Mouse (Mus musculus) limb, embryonic 15.5 days (tissue): ENCODE measurements around the gene Rnf5. TPM values are rescaled to one million over a fixed set of nuclear protein-coding genes. Genes with fewer than 3 reads are reported as not detected.

Source experiments
- ATAC-seq: fragments of 200-750 bp; cut with Nextera tagmentation; 2 replicates; pipeline ENCODE4 v1.8.0; 2017; ENCODE audit warnings: low read depth, moderate TSS enrichment; ENCODE audit not compliant: insufficient number of reproducible peaks, low FRiP score, low TSS enrichment
- H3K27ac ChIP-seq: fragments of 300-500 bp; sonication (generic); 2 replicates; pipeline ENCODE4 v1.5.1; 2015; ENCODE audit warnings: moderate library complexity, mild to moderate bottlenecking, inconsistent platforms
- H3K27me3 ChIP-seq: fragments of 300-500 bp; sonication (generic); 2 replicates; pipeline ENCODE4 v1.6.1; 2015; ENCODE audit warnings: inconsistent platforms
- H3K36me3 ChIP-seq: fragments of 300-500 bp; sonication (generic); 2 replicates; pipeline ENCODE4 v1.6.1; 2015; ENCODE audit warnings: inconsistent platforms
- H3K4me1 ChIP-seq: fragments of 300-500 bp; sonication (generic); 2 replicates; pipeline ENCODE4 v1.6.1; 2015; ENCODE audit warnings: inconsistent platforms
- H3K4me2 ChIP-seq: fragments of 300-500 bp; sonication (generic); 2 replicates; pipeline ENCODE4 v1.6.1; 2015; ENCODE audit warnings: mild to moderate bottlenecking, inconsistent platforms
- H3K4me3 ChIP-seq: fragments of 300-500 bp; sonication (generic); 2 replicates; pipeline ENCODE4 v1.5.1; 2015; ENCODE audit warnings: mild to moderate bottlenecking, inconsistent platforms
- H3K9ac ChIP-seq: fragments of 300-500 bp; sonication (generic); 2 replicates; pipeline ENCODE4 v1.6.1; 2015; ENCODE audit warnings: inconsistent platforms
- H3K9me3 ChIP-seq: fragments of 300-500 bp; sonication (generic); 2 replicates; pipeline ENCODE4 v1.6.1; 2016; ENCODE audit warnings: inconsistent platforms
- whole genome bisulfite sequencing: fragments of 180-500 bp; shearing (Covaris S2); methylation state at CpG from one replicate; pipeline ENCODE4 v1.1.7; 2015; 5-methylcytosine and 5-hydroxymethylcytosine counted together
- polyA plus RNA-seq: library from polyadenylated mRNA; unstranded; fragments of >200 nt; fragmentation: Nextera tagmentation; extraction: Ambion mirVana; gene quantifications from 2 replicates; pipeline ENCODE4 v1.2.1, GENCODE M21; 2015

Gene Rnf5
- polyA plus RNA-seq, 1 experiment from 2014 or later: 107 TPM

- no peak within 1 kb of the TSS for H3K9ac ChIP-seq
- H3K4me3 ChIP-seq: no peak within 1 kb of the TSS
- no peaks in the 10 kb centered on the region for H3K9me3 ChIP-seq
- H3K4me2 ChIP-seq: no peak within 1 kb of the TSS
- peaks cover 46% of the 10 kb centered on the region for H3K4me1 ChIP-seq
- H3K27ac ChIP-seq: no peak within 1 kb of the TSS
- ATAC-seq: no peak
- WGBS: 18% methylated on average over 6 of the region's 6 CpGs
- peaks cover 41% of the 10 kb centered on the region for H3K36me3 ChIP-seq
- no peaks in the 10 kb centered on the region for H3K27me3 ChIP-seq
Measured at GRCm38 (mm10) chr17:34597566-34598095, 5.9 kb downstream of the Rnf5 start, which contains the start of gene Ager. Ager (plus strand) TSS chr17:34597862.

GRCm38 (mm10) chr17:34596098-34596497 lies 7.4 kb downstream of the Rnf5 start:
- WGBS: 71% methylated on average over 8 of the region's 8 CpGs
- no peak overlapping the region for H3K4me2 ChIP-seq
- H3K4me1 ChIP-seq: peaks cover 44% of the 10 kb centered on the region
- no peak overlapping the region for H3K9ac ChIP-seq
- peaks cover 33% of the 10 kb centered on the region for H3K36me3 ChIP-seq
- H3K4me3 ChIP-seq: no peak overlapping the region
- H3K27ac ChIP-seq: no peak overlapping the region
- ATAC-seq: no peak
- H3K27me3 ChIP-seq: no peaks in the 10 kb centered on the region
- no peaks in the 10 kb centered on the region for H3K9me3 ChIP-seq

- peak overlapping the region; percentile 80 for H3K4me3 ChIP-seq
- peaks cover 60% of the 10 kb centered on the region for H3K4me1 ChIP-seq
- no peaks in the 10 kb centered on the region for H3K27me3 ChIP-seq
- H3K27ac ChIP-seq: peak overlapping the region; percentile 98
- ATAC-seq: no peak
- peak overlapping the region; percentile 84; the same call in 1 of the 2 replicates for H3K9ac ChIP-seq
- peak overlapping the region; percentile 85 for H3K4me2 ChIP-seq
- no peaks in the 10 kb centered on the region for H3K9me3 ChIP-seq
- 45% methylated on average over 34 of the region's 34 CpGs for WGBS
- peaks cover 21% of the 10 kb centered on the region for H3K36me3 ChIP-seq
Measured at GRCm38 (mm10) chr17:34593752-34594525, 9.6 kb downstream of the Rnf5 start.

- Histone ChIP-seq H3K36me3 (peaks cover 21% of the 10 kb centered on the region), H3K4me3 (peak overlapping the region; percentile 80), H3K9ac (peak overlapping the region; percentile 84), H3K27me3 (no peaks in the 10 kb centered on the region), H3K4me1 (peaks cover 66% of the 10 kb centered on the region), H3K4me2 (peak overlapping the region; percentile 85), H3K9me3 (no peaks in the 10 kb centered on the region), H3K27ac (peak overlapping the region; percentile 98)
- ATAC-seq: peak; percentile 4; the same call in 1 of the 2 replicates
- WGBS: 1% methylated on average over 23 of the region's 32 CpGs
Measured at GRCm38 (mm10) chr17:34592581-34593549, 10.6 kb downstream of the Rnf5 start.

GRCm38 (mm10) chr17:34591994-34592375 lies 11.5 kb downstream of the Rnf5 start:
- under 1% methylated on average over 31 of the region's 35 CpGs for WGBS
- Histone ChIP-seq H3K9ac (peak overlapping the region; percentile 84), H3K4me3 (peak overlapping the region; percentile 80), H3K27ac (peak overlapping the region; percentile 98), H3K9me3 (no peaks in the 10 kb centered on the region), H3K4me2 (peak overlapping the region; percentile 85), H3K27me3 (no peaks in the 10 kb centered on the region), H3K36me3 (peaks cover 21% of the 10 kb centered on the region), H3K4me1 (peaks cover 63% of the 10 kb centered on the region)
- ATAC-seq: peak; percentile 42; the same call in 1 of the 2 replicates

GRCm38 (mm10) chr17:34591029-34591993 lies 12.2 kb downstream of the Rnf5 start, which contains the start of gene Pbx2:
Pbx2 (plus strand) TSS chr17:34591266.
- Histone ChIP-seq H3K9me3 (no peaks in the 10 kb centered on the region), H3K4me3 (peak within 1 kb of the TSS; percentile 80), H3K36me3 (peaks cover 20% of the 10 kb centered on the region), H3K9ac (peak within 1 kb of the TSS; percentile 84), H3K27me3 (no peaks in the 10 kb centered on the region), H3K27ac (peak within 1 kb of the TSS; percentile 98), H3K4me1 (peaks cover 68% of the 10 kb centered on the region), H3K4me2 (peak within 1 kb of the TSS; percentile 85)
- no peak for ATAC-seq
- WGBS: 8% methylated on average over 21 of the region's 21 CpGs

- H3K36me3 ChIP-seq: peaks cover 11% of the 10 kb centered on the region
- no peak for ATAC-seq
- H3K27ac ChIP-seq: peak overlapping the region; percentile 98
- no peaks in the 10 kb centered on the region for H3K9me3 ChIP-seq
- no peak overlapping the region for H3K9ac ChIP-seq
- peaks cover 71% of the 10 kb centered on the region for H3K4me1 ChIP-seq
- H3K27me3 ChIP-seq: no peaks in the 10 kb centered on the region
- 0 out of 2 replicates have a peak overlapping the region, but pooled peaks have one; percentile 80 for H3K4me3 ChIP-seq
- 67% methylated on average over 15 of the region's 15 CpGs for WGBS
- H3K4me2 ChIP-seq: peak overlapping the region; percentile 24
Measured at GRCm38 (mm10) chr17:34590154-34590987, 13.1 kb downstream of the Rnf5 start.

- 23% methylated on average over 7 of the region's 7 CpGs for WGBS
- H3K4me3 ChIP-seq: 0 out of 2 replicates have a peak within 1 kb of the TSS, but pooled peaks have one; percentile 5
Measured at GRCm38 (mm10) chr17:34589681-34590101, 13.8 kb downstream of the Rnf5 start, which contains the start of gene Gpsm3. Gpsm3 (plus strand) TSS chr17:34589806.

GRCm38 (mm10) chr17:34589206-34589605 lies 14.3 kb downstream of the Rnf5 start:
- Histone ChIP-seq H3K9ac (no peak overlapping the region), H3K36me3 (no peaks in the 10 kb centered on the region), H3K4me2 (peak overlapping the region; percentile 17; the same call in 1 of the 2 replicates), H3K9me3 (no peaks in the 10 kb centered on the region), H3K4me3 (no peak overlapping the region), H3K27ac (no peak overlapping the region), H3K27me3 (no peaks in the 10 kb centered on the region), H3K4me1 (peaks cover 59% of the 10 kb centered on the region)
- no peak for ATAC-seq
- 34% methylated on average over 7 of the region's 7 CpGs for WGBS

More at GRCm38 (mm10) chr17:34589681-34590101, 13.8 kb downstream of the Rnf5 start, which contains the start of gene Gpsm3:
- no peaks in the 10 kb centered on the region for H3K27me3 ChIP-seq
- no peaks in the 10 kb centered on the region for H3K9me3 ChIP-seq
- no peak within 1 kb of the TSS for H3K9ac ChIP-seq
- H3K27ac ChIP-seq: peak within 1 kb of the TSS; percentile 98
- H3K36me3 ChIP-seq: peaks cover 4% of the 10 kb centered on the region
- no peak for ATAC-seq
- peaks cover 64% of the 10 kb centered on the region for H3K4me1 ChIP-seq
- H3K4me2 ChIP-seq: peak within 1 kb of the TSS; percentile 24

GRCm38 (mm10) chr17:34588767-34589166 lies 14.7 kb downstream of the Rnf5 start:
- Histone ChIP-seq H3K4me2 (no peak overlapping the region), H3K27me3 (no peaks in the 10 kb centered on the region), H3K9ac (no peak overlapping the region), H3K9me3 (no peaks in the 10 kb centered on the region), H3K36me3 (no peaks in the 10 kb centered on the region), H3K4me3 (no peak overlapping the region), H3K4me1 (peaks cover 55% of the 10 kb centered on the region), H3K27ac (peak overlapping the region; percentile 35; the same call in 1 of the 2 replicates)
- ATAC-seq: no peak
- WGBS: 68% methylated on average over 3 of the region's 3 CpGs
